Mouse (Mus musculus): ENCODE measurements around the gene Rhbdd1. TPM values are rescaled to one million over a fixed set of nuclear protein-coding genes. Genes with fewer than 3 reads are reported as not detected.
A peak's percentile ranks its signal among the peaks of the same experiment; 100 is the strongest.

Gene Rhbdd1
- total RNA-seq, 2 experiments from 2014 or later, result 17.3 to 17.7 TPM

DNA sequence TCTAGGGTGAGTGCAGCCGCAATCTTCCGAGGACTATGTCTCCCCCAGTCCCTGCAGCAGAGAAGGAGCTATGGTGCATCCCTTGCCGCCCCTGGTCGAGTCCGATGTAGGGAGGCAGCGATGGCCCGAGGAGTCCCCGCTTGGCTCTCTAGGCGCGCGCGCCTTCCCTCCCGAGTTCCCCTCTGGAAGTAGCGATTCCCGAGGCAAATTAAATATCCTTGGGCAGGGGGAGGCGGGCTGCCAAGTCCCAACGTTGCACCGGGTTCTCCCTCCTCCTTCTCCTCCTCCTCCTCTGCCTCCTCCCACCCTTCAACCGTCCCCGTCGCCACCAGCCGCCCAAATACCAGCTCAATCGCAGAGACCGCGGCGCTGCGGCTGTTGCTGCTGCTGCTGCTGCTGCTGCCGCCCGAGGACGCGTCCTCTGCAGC, 25.5 kb upstream of the Rhbdd1 start:
- peak; percentile 23; the same call in 1 of the 2 replicates for ATAC-seq (replicated peaks; ENCODE audit: poor library complexity, severe bottlenecking)

DNA sequence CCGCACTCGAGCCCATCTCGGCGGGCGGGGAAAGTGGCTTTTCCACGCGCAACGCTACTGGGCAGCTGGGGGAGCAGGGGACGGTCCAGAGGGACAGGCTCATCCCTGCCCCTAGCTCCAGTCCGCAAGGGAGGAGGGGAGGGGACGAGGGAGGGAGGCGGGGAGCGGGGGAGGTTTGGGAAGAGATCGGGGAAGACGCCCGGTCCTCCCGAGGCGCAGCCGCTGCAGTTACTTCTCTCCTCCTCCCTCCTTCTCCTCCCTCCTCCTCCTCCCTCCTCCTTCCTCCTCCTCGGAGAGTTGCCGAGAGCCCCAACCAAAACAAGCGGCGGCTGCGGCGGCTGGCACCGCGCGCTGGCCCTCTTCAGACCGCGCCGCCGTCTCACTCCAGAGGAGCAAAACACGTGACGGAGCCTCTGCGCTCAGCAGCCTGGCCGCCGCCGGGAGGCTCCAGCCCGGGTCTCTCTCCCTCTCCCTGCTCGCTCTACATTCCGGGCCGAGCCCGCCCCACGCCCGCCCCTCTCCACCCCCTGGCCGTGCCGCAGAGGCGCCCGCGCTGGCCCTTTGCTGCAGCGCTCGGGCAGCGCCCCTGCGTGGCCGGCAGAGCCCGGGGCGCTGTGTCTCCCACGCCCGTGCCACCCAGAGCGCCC, 25.0 kb upstream of the Rhbdd1 start, which contains the start of gene Irs1:
Gene Irs1, minus strand, starts transcription at position 266 of the 647 bp plus-strand sequence.
- ATAC-seq (replicated peaks; ENCODE audit: poor library complexity, severe bottlenecking), result peak; percentile 58

DNA sequence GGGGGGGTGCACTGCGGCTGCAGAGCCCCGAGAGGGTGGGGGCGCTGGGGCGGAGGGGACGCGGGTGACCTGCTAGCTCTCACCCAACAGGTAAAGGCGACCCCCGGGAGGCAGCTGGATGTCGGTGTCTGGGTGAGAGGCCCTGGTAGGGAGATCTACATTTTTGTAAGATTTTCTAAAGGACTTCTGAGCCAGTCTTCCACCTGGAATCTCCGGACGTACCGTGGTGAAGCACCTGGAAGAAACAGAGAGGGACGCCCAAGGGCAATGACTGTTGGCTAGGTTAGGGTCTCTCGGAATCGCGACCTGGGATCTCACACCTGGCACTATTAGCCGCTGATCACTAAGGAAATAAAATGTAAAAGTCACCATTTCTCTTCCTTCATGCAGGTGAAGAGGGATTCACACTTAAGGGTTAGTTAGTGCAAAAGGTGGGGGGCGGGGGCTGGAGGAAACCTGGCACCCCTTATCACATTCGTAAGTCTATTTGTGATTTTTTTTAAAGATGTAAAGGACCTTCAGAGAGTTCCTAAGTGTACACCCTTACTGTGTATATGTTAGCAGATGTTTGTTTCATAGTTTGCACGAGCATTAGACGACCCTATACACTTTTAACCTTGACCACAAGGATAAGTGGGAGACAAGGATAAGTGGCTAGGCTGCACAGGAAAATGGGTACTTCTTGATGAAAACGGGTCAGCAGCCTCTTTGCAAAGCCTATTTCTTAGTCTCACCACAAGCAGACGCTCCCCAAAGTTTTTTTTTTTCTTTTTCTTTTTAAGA, 24.1 kb upstream of the Rhbdd1 start:
- no peak for ATAC-seq (replicated peaks; ENCODE audit: poor library complexity, severe bottlenecking)

DNA sequence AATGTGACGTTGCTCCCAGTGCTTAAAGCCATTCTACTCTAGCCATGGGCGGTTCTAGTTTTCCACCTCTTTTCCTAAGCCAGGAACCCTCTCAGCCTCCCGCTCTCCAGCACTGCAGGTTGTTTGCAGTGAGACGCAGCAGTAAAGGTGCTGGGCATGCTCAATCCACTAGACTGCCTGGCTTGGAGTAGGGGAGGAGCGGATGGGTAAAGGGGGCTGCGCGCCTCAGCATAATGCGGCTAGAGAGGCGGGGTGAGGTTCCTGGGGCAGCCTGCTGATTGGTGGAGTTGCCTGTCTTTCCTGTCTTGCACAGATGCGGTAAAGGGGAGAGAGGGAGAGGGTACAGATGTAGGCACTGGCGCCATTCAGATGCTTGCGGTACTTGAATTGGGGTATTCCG, 23.5 kb upstream of the Rhbdd1 start:
- 0 out of 2 replicates have a peak, but pooled peaks have one; percentile 6 for ATAC-seq (replicated peaks; ENCODE audit: poor library complexity, severe bottlenecking)

DNA sequence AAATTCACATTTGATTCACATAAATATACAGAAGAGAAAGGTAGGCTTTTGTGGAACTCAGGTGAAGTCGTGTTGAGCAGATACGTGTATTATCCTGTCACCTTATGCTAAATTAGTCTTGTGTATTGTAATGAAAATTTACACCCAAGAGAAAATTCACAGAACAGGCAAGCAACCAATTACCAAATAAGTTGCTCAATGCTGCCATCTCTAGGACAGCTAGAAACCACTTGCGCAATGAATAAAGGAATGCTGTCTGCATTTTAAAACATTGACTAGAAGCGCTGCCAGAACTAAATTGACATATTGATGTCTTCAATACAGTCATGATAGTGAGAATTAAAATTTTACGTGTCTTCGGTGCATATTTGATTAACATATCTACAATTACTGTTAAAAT, 22.1 kb upstream of the Rhbdd1 start:
- ATAC-seq (replicated peaks; ENCODE audit: poor library complexity, severe bottlenecking), result peak; percentile 28; the same call in 1 of the 2 replicates

DNA sequence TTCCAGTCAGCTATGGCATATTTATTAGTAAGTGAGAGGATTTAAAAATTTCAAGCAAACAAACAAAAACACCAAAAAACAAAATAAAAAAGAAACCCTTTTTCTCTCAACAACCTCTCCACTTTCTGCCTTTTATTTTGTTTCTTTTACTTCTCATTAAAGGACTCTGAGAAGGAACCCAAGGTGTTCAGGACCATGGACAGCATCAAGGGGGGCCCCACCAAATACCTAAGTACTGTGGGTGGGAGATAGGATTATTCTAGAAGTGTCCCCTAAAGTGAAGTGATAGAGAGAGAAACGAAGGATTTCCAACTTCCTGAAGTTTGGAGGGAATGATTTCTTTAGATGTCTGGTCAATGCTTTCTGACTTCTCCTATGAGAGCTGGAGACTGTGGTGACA, 17.7 kb upstream of the Rhbdd1 start:
- ATAC-seq (replicated peaks; ENCODE audit: poor library complexity, severe bottlenecking), result peak; percentile 37; the same call in 1 of the 2 replicates

DNA sequence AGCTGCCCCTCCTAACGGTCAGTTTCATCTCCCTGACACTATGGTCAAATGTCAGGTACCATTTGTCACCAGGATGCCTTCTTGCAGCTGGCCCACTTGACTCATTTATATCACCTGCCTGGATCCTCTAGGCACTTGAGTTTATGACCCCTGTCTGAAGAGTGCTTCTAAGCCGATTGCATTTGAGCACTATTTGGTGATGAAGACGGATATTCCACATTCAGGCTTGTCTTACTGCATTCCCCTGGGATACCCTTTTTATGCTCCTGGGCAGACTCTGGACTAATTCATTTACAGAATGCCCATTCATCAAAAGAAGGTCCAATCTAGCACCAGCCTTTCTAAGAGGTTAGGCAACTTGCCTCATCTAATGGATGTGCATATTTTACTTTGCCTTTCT, 11.8 kb upstream of the Rhbdd1 start:
- no peak for ATAC-seq (replicated peaks; ENCODE audit: poor library complexity, severe bottlenecking)

DNA sequence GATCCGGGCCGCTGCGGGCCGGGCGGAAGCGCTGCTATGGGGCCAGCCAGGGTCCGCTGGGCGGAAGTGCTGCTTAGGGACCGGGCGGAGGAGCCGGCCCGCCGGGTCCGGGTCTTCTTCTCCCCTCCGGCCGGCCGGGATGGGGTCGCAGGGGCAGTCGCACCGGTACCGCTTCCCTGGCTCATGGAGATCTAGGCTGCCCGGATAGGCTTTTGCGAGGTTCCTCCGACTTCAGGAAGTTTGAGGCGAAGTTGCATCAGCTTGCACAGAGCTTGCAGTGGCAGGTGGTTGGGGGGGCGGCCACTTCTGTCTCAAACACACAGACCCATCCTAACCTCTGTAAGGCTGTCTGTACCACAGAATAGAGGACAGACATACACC, 484 bp downstream of the Rhbdd1 start:
- ATAC-seq (replicated peaks; ENCODE audit: poor library complexity, severe bottlenecking), result peak; percentile 85

DNA sequence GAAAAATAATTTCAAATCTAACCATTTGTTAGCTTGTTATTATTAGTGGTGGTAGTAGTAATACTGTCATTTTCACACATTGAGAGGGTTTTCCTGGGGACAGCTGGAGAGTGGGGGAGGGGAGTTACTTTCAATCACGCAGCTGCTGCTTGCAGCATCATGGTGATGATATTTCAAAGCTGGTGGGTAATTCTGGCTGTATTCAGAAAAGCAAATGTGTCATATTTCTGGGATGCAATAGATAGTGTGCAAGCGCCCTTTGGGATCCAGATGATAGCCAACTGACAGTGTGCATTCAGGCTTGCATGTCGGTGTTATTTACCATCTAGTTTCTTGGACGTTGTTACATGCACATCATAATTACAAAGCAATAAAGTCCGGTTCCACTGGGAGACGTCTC, 4.2 kb downstream of the Rhbdd1 start:
- ATAC-seq (replicated peaks; ENCODE audit: poor library complexity, severe bottlenecking), result no peak

DNA sequence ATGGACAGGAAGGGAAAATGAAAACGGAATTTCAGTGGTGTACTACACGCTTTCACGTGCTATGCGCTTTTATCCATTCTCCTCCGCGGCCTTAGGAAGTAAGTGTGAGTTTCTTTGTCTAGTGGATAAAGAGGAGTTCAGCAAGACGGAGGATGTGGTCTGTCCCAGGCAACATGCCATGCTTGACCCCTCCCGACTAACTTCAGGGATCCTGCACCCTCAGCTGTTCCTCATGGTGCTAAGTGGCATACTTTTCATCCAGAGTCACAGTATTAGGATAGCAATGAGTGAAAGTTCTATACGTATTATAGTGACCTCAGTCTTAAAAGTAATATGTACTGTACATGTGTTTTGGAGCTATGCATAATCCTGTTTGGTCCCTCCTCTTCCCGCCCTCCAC, 4.6 kb downstream of the Rhbdd1 start:
- ATAC-seq (replicated peaks; ENCODE audit: poor library complexity, severe bottlenecking), result no peak

DNA sequence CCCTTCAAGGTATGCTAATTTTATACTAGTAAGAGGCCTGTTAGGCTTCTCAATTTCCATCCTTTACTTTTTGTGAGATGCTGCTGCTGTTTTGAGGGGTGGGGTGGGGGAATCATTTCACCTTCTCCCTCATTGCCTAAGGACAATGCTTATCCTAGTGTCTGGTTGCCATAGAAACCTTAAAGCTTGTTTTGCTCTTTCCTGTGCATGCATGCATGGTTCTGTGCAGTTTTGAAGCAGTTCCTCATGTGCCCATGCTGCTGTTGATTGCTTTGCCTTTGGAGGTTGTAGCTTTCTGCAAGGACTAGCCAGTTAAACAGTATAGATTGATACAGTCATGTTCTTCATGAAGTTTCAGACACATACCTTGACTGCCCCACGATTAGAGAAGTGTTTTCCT, 5.2 kb downstream of the Rhbdd1 start:
- no peak for ATAC-seq (replicated peaks; ENCODE audit: poor library complexity, severe bottlenecking)

DNA sequence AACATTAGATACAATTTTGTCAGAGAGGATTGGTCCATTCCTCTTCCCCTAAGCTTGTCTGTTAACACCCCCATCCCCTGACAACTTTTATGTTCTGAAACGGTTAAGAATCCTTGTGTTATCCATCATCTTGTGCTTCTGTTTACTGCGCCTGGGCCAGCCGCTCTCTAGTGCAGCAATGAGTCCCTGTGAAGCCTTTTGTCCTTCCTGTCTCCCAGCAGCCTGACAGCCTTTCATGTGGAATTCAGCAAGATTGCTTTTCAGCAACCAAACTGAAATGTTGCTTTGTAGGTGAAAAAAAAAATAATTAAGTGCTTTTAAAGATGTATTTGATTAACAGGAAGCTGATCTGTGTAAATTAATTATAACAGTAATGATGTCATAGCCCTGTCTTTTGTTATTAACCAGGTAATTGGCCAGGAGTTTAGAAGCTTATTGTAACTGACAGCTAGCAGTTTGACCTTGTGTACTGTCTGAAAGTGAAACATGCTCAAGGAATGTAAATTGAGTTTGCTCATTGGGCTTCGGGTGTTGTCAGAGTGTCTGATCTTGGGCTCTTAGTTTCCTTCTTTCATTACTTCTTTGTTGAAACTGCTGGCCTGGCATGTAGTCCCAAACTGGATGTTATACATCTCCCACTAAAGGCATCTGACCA, 8.0 kb downstream of the Rhbdd1 start:
- ATAC-seq (replicated peaks; ENCODE audit: poor library complexity, severe bottlenecking), result no peak

DNA sequence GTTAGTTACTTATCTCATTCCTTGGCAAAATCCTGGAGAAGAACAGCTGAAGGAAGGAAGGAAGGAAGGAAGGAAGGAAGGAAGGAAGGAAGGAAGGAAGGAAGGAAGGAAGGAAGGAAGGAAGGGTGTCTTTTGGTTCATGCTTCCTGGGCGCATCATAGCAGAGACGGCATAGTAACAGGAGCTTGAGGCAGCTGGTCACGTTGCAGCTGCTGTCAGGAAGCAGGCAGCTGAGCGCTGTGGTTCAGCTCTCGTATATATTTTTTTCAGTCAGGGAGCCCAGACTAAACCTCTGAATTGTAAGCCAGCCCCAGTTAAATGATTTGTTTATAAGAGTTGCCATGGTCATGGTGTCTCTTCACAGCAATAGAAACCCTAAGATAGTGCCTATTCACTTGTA, 9.9 kb downstream of the Rhbdd1 start:
- no peak for ATAC-seq (replicated peaks; ENCODE audit: poor library complexity, severe bottlenecking)

DNA sequence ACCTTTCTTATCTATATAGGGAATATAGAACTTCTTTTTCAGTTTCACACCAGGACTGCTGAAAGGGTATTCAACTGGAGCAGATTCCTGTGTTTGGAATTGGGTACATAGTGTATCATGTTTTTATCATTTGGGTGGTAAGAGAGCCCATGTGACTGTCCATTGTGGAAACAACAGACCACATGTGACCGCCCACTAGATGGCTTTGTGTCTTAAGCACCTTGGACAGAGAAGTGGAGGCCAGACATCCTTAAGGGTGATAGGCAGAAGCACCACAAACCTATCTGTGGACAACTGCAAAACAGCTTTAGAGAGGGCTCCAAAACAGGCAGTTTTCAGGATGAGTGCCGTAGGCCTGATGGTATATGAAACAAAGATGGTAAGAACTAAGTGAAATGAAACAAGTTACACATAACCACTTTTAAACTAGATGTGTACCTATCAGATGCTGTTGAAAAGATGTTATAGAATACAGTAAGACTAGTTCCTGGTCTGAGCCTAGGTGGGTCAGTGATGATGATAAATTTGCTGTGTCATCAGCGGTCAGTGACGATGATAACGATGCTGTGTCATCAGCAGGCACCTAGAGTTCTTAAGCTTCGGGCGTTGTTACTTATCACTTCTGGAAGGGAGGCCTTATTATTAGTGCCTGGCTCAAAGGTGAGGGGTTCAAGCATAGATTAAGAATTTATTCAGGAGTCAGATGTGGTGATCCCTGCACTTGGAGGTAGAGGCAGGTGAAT, 12.0 kb downstream of the Rhbdd1 start:
- no peak for ATAC-seq (replicated peaks; ENCODE audit: poor library complexity, severe bottlenecking)

DNA sequence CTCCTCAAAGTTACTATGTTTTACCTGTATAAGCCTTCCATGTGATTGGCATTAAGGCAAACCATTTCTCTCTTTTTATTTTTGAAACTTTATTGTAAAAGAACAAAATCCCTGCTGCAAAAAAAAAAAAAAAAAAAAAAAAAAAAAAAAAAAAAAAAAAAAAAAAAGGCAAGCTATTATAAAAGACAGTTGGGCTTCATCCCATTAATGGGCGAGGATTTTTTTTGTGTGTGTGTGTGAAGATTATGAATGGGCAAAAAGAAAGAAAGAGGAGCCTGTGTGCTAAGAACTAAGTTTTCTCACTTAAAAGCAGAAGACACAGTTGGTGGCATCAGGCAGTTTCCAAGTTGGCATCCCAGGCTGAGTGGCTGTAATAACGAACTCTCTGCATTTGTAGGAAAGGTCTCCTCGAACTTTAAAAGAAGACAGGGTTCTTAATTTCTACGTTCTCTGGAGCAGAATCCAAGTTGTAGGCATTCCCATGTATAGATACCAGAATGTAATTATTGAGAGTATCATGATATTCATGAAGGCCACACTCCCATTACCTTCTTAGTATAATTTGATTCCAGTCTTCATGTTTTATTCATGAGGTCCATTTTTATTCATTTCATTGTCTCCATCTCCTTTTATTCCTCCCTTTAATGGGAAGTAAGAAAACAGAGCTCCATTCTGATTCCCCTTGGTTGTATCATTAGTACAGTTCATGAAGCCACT, 13.1 kb downstream of the Rhbdd1 start:
- ATAC-seq (replicated peaks; ENCODE audit: poor library complexity, severe bottlenecking), result no peak

DNA sequence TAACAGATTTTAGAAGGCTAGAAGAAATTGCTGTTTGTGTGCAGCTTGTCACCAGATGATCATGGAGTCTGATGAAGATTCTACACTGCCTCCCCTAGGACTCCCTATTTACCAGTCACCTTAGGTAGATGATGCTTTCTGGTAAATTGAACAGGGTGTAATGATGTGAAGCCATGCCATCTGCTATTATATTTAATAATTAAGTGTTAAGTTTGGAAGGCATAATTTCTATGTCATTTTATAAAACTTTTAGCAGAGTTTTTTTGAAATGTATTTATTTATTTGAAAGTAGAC, 13.6 kb downstream of the Rhbdd1 start:
- ATAC-seq (replicated peaks; ENCODE audit: poor library complexity, severe bottlenecking), result no peak

DNA sequence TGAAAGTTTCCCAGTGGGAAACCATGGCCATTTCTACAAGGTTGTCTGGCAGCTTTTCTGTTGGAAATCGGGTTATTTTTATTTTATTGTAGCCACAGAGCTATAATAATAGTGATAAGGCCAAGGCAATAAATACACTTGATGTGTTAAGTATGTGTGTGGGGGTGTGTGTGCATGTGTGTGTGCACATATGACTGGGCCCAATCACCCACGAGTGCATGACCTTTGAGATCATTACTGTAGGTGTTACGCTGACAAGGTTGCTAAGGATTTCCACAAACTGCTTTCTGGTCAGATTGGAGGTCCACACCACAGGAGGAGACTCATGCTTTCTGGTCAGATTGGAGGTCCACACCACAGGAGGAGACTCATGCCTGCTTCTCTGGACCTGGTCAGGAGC, 18.3 kb downstream of the Rhbdd1 start:
- no peak for ATAC-seq (replicated peaks; ENCODE audit: poor library complexity, severe bottlenecking)

DNA sequence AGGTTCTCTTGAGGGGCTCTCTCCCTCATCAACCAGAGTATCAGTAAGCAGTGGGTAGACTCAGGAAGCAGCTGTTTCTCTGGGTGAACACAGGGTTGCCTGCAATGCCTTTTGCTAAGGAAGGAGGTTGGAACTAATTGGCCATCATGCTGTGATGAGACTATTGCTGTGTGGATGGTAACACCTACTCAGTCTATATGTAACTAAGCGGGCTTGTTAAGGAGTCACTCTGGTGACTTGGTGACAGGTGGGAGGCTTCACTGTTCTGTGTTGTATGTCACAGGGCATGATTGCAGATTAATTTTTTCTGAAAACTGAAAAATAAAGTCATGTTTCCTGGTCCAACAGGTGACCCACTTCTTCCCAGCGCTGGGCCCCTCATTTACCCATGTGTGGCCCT, 36.8 kb downstream of the Rhbdd1 start:
- ATAC-seq (replicated peaks; ENCODE audit: poor library complexity, severe bottlenecking), result no peak

DNA sequence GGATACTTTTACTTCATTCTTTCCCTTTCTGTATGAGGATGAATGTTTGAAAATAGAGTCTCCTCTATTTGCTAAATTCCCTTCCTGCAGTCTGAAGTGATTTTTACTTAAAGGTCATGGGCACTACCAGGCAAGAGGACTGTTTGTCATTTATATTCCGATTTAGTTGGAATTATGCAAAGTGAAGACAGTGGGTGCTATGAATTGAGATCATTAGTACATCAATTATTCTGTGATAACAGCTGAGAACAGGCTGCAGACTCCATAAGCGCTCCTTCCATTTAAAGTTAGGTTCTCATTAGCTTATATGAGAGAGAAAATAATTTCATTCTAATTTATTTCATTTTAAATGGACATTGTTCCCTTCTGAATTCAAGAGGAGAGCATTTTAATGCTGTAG, 37.5 kb downstream of the Rhbdd1 start:
- ATAC-seq (replicated peaks; ENCODE audit: poor library complexity, severe bottlenecking), result no peak

All from granulocyte monocyte progenitor cell, adult 5-6 weeks (primary cell).